Mouse (Mus musculus) CH12F3 (cell line): ENCODE measurements around the gene Ocel1.

ENCODE experiments used
- in situ Hi-C: fragments of 300-500 bp; cut with MboI; formaldehyde crosslinking; loops from 2 replicates; pipeline ENCODE4 v1.14.3; 2020; ENCODE audit warnings: low sequenced_read_pairs

Ocel1 gene

DNA sequence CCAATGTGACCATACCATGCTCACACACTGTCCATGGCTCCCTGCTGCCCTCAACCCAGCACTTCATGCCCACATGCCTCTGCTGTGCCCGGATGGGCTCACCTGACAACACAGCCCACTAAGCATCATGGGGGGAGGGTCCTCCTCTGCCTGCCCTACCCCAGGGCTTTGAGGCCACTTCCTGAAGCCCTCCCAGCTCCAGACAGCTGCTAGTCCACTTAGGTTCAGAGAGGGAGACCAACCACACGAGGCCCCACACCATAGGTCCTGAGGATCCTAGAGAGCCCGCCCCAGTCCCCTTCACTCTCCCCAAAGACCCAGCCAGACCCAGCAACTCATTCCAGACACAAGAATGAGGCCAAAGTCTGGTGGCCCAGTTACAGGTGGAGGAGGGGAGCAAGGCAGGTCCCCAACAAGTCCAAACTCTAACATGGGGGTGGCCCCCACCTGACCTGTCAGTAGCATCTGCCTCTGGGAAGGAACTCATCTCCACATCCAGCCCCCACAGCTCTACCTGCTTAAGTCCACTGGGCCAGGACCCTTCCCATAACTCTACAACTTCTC, 8.5 kb downstream of the Ocel1 start:
- in situ Hi-C loops: no loop called here

DNA sequence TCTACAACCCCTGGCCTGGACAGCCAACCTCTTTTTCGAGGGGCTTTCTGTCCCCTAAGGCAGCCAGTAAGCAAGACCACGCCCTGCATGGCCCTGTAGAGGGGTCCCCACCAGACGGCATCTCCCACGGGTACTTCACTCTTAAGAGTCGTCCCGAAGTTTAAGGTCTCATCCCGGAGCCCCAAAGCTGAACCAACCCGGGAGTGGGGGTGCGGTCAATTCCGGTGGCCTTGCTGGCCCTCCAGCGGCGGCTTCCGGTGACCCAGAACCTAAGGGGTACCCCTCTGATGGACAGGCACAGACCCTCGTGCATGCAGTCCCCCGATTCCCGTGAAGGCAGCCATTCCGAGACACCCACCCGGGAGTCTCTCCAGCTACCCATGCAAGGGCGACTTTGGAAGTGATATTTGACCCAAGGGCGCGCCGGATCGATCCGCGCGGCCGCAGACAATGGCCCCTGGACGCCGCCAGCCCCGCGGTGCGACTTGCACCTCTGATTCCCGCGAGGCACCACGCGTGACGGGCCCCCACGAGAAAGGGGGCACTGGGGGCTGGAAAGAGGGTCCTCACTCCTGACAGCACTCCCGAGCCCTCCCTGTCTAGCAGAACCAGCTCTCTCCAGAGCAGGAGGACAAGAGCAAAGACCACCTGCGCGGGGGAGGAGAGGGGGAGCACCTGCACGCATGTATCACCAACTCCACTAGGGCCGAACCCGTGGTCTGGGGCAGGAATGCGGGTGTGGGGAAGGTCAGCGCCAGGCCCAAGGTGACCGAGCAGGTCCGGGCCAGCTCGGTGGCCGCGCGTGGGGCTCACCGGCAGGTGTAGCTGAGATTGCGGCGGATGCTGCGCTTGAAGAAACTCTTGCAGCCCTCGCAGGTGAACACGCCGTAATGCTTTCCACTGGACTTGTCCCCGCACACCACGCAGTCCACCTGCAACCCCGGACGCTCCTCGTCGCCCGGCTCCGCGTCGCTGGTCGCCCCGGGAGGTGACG, 9.4 kb downstream of the Ocel1 start:
- in situ Hi-C loops: no loop called here

DNA sequence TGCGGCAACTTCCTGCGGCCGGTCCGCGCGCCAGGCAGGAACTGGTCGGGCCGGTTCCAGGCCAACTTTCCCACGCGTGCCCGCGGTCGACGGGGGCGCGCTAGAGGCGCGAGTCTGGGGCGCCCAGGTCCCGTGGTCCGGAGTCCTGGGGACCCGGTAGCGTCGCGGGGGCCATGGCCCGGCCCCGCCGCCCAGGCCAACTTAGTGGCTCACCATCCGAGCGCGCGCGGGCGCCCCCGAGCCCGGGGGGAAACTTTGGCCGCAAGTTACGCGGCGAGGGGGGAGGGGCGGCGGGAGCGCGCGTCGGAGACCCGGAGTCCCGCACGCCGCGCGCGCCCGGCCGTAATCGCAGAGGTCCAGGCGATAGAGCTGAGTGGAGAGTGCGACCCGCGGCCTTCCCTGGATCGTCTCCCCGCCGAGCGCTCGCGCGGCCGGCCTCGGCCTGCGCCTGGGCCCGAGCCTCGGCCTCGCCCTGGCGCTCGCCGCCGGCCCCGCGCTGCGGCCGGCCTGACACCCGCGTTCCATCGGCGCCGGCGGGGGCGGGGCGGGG, 10.4 kb downstream of the Ocel1 start, which contains the start of gene Nr2f6:
Gene Nr2f6, minus strand, starts transcription at position 540 of the 550 bp plus-strand sequence.
- in situ Hi-C loops: no loop called here

DNA sequence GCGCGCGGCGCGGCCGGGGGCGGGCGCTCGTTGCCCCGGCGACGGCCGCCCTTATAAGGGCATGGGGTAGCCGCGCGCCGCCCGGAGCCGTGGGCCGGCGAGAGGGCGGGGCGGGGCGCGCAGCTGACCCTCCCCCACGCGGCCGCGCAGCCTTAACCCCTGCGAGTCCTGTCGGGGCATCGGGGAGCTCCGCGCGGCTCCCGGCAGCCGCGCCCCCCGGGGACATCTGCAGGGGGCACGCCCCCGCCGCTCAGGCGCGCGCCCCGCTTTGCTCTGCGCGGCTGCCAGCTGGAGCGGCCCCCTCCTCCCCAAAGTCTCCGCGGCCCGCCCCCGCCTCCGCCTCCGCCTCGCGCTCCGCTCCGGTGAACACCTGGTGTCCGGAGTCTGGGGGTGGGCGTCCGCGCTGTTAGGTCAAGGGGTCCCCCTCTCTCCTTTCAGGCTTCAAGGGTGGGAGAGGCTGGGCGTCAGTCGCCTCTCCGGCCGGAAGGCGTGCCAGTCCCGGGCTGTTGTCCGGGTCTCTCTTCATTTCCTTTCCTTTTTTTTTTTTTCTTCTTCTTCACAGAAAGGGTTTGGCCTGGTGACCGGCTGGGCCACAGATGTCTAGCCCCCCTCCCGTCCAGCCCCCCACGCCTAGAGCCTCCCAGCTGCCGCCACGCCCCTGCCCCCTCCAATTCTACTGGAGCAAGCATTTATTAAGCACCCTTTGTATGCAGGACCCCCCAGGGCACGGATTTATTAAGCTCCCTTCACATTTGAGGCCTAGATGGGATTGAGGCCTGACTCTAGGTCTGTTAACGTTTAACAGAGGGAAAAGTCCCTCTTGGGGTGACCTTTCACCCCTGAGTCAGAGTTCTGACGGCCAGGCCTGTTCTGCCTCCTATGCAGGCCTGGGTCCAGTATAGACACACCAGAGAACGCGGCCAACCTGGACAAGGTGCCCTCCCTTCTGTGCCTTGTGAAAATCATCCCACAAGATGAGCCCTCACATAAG, 11.2 kb downstream of the Ocel1 start:
- in situ Hi-C loops: no loop called here

DNA sequence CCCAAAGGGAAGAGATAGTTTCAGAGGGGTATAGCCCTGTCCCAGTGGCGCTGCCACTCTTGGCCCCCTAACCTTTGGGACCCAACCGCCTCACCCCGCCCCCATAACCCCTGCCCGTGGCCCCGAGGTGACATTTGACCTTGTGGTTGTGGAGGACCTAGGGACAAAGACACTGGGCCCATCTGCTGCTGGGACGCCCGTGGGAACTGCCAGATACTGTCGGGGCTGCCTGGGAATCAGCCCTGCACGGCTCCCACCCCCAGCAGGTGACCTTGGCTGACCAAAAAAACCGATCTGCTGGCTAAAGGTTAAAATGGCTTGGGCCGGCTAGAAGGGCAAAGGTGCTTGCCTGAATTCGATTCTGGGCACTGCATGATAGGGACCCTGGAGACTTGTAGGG, 12.3 kb downstream of the Ocel1 start:
- in situ Hi-C loops: no loop called here

DNA sequence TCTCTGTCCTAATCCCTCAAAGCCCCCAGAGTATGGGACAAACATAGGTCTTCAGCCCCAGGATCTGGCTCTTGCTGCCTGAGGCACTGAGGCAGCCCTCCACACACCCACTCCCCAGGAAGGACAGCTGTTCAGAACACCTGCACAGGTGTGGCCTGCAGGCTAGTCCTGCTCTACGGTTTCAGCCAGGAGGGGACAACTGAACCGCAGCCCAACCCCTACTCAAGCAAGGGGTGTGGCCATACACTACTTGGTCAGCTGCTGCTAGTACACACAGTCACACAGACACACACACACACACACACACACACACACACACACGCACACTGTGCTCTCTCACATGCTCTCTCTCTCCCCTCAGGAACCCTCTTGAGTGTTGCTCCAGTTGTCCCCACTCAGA, 12.8 kb downstream of the Ocel1 start:
- in situ Hi-C loops: no loop called here

DNA sequence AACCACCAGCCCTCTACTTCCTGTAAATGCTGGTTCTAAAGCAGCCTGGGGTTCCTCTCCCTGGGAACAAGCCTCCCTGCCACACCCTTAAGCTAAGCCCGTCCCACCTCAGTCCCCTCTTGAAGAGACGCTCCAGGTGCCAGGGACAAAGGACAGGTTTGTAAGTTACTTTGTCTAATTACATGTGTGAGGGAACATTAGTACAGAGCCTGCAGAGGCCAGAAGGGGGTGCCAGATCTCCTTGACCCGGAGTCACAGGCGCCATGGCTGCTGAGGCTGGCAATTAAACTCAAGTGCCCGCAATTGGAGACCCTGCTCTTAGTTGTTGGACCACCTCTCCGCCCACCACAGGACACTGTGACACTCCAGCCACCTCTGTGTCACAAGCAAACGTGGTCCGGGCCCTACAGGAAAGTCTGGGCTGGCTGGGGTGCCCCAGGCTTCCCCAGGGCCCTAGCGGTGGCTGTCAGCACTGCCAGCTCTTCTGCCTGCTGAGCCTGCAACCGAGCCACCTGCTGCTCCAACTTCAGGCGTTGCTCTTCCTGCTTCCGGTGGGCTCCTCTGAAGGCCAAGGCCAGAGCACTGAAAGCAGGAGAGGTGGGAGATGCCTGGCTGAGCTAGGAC, 14.2 kb downstream of the Ocel1 start:
- in situ Hi-C loops: no loop called here

DNA sequence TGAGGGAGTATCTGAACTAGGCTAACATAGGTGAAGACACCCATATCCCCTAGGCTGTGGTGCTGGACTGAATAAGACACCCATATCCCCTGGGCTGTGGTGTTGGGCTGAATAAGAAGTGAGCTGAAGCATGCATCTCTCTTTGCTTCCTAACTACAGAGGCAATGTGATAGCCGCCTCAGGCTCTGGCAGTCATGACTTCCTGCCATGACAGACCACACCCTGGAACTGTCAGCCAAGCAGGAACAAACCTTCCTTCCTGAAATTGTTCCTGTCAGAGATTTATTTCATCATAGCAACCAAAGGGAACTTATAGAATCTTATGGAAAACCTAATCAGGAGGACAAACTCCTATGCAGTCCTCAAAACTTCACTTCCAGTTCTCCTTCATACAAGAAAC, 17.2 kb downstream of the Ocel1 start:
- in situ Hi-C loops: no loop called here

DNA sequence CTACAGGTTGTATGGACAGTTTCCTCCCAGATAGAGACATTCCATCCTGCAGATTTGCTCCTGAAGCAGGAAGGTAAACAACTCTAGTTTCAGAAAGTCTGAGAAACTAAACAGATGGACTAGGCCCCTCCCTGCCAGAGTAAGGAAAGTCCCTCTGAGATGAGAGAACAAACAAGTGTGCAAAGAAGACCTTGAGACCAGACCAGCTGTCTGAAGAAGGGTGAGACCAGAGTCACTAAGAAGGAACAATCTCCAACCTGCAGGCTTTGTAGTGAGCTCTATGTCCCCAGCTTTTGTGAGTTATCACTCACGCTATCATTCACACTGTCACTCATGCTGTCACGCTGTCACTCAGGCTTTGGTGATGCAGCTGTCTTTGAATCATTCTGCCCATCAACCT, 20.6 kb downstream of the Ocel1 start:
- in situ Hi-C loops: no loop called here

DNA sequence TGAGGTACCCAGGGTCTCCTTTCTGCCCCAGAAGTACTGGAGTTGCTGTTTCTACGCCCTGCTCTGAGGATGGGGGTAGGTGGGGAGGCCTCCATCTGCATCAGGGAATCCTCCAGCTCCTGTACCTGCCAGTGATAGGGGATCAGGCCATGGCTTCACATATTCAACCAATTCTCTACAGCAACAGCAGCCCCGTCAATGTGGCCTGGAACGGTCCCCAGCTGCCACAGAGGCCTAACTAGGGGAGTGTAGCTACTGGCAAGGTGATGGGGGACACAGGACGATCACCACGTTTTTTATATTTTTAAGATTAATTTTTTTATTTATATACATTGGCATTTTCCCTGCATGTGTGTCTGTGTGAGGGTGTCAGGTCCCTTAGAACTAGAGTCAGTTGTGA, 21.3 kb downstream of the Ocel1 start:
- in situ Hi-C loops: no loop called here

DNA sequence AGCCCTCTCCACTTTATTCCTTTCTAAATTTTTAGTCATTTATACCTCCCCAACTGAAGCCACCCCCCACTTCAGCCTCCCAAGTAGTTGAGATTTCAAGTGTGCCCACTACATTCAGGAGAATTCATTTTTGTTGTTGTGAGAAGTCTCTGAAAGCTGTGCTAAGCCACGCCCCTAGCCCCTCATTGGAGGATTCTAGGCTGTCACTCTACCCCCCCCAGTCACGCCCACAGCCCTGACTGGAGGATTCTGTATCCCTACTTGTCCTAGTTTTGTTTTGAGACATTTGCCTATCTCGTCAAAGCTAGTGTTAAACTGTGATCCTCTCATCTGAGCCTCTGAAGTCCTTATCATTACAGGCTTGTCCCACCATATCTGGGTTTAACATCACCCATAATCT, 21.8 kb downstream of the Ocel1 start:
- in situ Hi-C loops: no loop called here

DNA sequence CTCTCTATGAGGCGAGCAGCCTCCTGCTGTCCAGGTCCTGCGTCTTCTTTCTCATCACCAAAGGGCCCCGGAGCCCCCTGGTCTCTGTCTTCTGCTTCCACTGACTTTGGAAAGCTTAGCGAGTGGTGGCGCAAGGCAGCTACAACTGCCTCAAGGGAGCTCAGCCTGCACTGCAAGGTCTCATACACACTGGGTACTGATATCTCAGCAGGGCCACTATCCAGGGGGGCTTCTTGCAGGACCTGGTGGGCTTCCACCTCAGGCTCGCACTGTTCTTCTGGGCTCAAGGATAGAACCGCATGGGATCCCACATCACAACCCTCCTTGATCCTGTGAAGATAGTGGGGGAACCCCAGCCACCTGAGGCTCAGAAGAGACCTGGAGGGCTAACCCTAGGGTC, 23.4 kb downstream of the Ocel1 start:
- in situ Hi-C loops: no loop called here

DNA sequence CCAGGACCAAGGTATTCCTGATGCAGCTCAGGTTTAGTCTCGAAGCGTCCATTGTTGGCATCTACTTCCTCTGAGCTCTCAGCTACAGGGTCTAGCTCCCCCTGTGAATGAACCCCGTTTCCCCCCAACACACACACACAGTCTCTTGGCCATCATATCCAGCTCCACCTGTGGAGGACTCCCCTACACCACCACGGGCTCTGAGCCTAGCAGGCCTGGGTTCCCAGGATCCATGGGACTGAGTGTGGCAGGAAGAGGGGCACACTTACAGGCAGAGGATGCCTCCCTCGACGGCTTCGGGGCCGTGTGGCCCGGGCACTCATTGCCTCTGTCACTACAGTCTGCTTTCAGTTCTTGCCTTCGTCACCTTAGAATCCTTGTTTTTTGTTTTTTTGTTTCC, 24.0 kb downstream of the Ocel1 start:
- in situ Hi-C loops: no loop called here

DNA sequence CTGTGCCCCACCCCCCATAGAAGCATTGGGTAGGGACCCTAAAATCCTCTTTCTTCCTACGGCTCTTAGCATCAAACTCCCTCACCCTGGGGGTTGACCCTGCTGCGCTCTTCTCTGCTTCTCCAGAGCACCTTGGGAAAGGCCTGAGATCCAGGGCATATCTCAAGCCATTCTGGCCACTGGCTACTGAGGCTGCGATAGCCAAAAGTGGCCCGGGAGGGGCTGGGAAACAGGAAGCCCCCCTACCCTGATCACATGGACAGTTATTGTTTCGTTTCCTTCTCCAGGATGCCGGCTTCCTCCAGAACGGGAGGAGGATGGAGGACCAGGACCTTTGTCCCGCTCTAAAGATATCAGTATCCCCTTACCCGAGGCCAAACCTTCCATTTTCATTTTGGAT, 24.5 kb downstream of the Ocel1 start, which contains the start of gene Ushbp1:
Gene Ushbp1, minus strand, starts transcription at position 174 of the 400 bp plus-strand sequence.
- in situ Hi-C loops: no loop called here

DNA sequence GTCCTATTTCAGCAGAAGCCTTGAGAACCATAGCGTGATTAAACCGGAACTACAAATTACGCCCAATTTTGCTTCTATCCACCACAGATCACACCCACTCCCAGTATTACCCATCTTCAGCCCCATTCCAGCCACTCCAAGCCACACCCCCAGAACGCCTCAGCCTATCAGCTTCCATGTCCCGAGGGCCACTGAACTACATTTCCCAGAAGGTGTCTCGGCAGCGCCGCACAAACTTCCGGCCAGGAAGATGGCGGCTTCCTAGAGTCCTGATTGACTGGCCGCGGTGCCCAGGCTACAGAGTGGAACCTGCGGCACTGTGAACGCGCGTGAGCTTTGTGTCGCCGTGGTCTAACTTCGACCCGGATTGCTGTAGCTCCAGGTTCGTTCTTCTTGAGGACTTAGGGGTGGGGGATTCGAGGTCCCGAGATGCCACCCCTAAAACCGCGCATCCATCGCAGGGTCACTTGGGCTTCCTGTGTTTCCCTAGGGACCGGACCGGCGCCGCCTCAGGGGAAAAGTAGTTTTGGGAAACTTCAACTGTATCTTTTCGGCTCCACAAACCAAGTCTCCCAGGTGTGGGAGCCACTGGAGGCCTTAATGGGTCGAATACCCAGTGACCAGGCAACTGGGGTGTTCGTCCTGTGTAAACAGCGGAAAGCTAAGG, 25.7 kb downstream of the Ocel1 start, which contains the start of gene Babam1:
Gene Babam1, plus strand, starts transcription at position 223 of the 667 bp plus-strand sequence.
- in situ Hi-C loops: no loop called here

DNA sequence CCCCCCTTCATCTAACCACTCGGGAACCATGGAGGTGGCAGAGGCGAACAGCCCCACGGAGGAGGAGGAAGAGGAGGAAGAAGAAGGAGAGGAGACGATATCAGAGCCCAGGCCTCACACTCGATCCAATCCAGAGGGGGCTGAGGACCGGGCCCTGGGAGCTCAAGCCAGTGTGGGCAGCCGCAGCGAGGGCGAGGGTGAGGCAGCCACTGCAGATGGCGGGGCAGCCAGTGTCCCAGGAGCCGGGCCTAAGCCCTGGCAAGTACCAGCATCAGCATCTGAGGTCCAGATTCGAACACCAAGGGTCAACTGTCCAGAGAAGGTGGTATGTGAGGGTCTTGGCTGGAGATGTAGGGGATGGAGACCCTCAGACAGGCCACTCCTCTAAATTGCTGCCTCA, 26.6 kb downstream of the Ocel1 start:
- in situ Hi-C loops: no loop called here

DNA sequence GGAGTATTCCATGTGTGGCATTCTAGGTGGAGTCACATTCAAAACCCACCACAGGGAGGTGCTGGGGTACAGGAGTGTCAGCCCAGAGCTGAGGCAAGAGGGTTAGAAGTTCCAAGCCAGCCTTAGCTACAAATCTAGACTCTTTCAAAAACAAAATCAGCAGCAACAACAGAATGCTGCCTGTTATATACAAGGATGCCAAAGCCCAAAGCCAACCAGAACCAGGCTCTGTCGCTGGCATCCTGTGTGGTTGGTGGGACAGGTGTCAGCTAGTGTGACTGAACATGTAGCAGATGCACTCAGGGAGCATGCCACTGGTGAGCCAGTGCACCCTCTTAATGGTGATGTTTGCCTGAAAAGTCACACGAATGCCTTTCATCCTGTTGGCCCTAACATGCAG, 29.7 kb downstream of the Ocel1 start:
- in situ Hi-C loops: no loop called here

DNA sequence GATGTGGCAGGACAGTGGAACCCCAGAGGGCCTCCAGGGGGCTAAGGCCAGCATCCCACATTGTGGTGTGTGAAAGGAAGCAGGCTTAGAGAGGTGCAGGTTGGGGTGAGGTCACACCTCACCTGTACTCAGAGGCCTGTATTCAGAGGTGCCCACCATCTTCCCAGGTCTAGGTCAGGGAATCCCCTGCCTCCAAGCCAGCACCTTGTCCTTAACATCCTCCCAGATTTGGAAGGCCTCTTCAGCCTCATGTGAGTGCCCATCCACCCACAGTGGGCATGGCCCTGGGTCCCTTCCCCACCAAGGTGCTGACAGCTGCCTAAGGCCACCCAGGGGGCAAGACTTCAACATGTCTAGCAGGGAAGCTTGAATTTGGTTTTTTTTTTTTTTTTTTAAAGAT, 30.4 kb downstream of the Ocel1 start:
- in situ Hi-C loops: no loop called here

DNA sequence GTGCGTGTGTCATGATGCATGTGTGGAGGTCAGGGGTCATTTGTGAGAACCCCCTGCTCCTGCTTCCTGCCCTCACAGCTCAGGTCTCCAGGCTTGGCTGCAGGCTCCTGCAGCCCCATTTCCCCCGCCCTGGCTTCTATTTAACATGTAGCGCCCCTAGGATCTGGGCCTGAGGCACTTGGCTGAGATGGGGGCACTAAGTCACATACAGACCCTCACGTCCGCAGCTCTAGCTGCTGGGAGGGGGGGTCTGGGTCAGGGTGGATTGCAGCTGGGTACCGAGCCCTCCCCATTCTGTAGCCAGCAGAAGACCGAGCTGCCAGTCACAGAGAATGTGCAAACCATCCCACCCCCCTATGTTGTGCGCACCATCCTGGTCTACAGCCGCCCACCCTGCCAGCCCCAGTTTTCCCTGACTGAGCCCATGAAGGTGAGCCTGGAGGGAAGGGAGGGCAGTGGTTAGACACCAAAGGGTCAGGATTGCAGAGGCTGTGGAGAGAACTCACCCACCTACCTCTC, 31.4 kb downstream of the Ocel1 start:
- in situ Hi-C loops: no loop called here
